In the genomic region with DNA sequence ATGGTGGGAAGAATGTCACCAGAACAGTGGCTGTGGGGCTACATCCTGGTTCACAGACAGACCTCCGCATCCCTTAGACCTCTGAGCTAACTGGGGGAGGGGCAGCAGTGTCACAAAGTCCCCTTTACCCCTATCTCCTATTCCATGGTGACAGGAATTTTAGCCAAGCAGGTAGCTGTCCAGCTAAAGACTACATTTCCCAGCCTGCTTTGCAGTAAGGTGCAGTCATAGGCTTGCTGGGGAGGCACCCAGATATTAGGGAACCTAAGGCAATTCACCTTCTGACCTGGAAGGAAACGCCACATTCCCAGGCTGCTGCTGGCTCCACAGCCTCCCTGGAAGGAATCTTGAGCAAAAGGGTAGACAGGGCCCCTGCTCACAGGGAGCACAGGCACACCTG, we compare ENCODE assay signal across 3 mouse cellular contexts.
TF ChIP-seq lines count a peak whose summit lies in the region.

No protein-coding gene starts in this region.

TF ChIP-seq in CH12.LX, 34 proteins besides CTCF, POLR2A, EP300 and RAD21:
- TF ChIP-seq POLR2AphosphoS2 (IDR thresholded peaks at IDR 0.05; ENCODE audit: low read depth, low read length) (no peak), USF1 (IDR thresholded peaks at IDR 0.05; ENCODE audit: low read depth, low read length) (no peak), HCFC1 (IDR thresholded peaks at IDR 0.05; ENCODE audit: low read depth, low read length) (peak; percentile 73), MXI1 (IDR thresholded peaks at IDR 0.05; ENCODE audit: low read depth, low read length) (no peak), SIN3A (IDR thresholded peaks at IDR 0.05; ENCODE audit: low read length) (no peak), IRF4 (IDR thresholded peaks at IDR 0.05; ENCODE audit: low read depth, low read length) (no peak), NELFE (IDR thresholded peaks at IDR 0.05; ENCODE audit: low read depth, low read length) (no peak)

TF ChIP-seq in ES-E14, 5 proteins besides CTCF, POLR2A, EP300 and RAD21:
- TF ChIP-seq ZC3H11A (IDR thresholded peaks at IDR 0.05; ENCODE audit: borderline replicate concordance, low read depth, low read length) (no peak), HCFC1 (IDR thresholded peaks at IDR 0.05; ENCODE audit: borderline replicate concordance, insufficient read depth, low read length) (peak; percentile 88), ZNF384 (IDR thresholded peaks at IDR 0.05; ENCODE audit: low read depth, low read length) (no peak), MAFK (IDR thresholded peaks at IDR 0.05; ENCODE audit: insufficient read depth, low read depth, low read length) (no peak), CHD2 (IDR thresholded peaks at IDR 0.05; ENCODE audit: low read depth, low read length) (no peak)

TF ChIP-seq in MEL, 35 proteins besides CTCF, POLR2A, EP300 and RAD21:
- TF ChIP-seq HCFC1 (IDR thresholded peaks at IDR 0.05; ENCODE audit: low read depth, low read length) (peak; percentile 88), GATA1 (IDR thresholded peaks at IDR 0.05; ENCODE audit: low read depth, low read length) (no peak)
